8 mouse cellular contexts compared by ENCODE assay signal in the genomic region with DNA sequence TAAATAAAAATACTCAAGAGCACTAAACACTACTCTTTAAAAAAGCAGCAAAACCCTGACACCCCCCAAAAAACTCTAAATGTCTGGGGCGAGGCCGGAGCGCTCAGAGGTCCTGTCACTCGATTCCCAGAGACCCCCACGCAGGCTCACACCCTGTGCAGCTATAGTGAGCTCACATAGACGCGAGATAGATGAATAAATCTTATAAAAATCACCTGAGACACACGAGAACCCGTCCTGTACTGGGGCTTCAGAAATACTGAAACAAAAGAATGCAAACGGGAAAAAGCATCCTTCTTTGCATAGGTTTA. TPM values are rescaled to one million over a fixed set of nuclear protein-coding genes. Genes with fewer than 3 reads are reported as not detected.
DNase-seq lines count a peak whose midpoint lies in the region; ATAC-seq lines count a peak whose summit lies in the region.

No protein-coding gene starts in this region.

- H3K27ac ChIP-seq in kidney, embryonic 16.5 days (ENCODE audit: low read length): no peak overlapping the region
- H3K27ac ChIP-seq in neural tube, embryonic 14.5 days (ENCODE audit: low read depth, low read length): peak overlapping the region; percentile 95; the same call in 1 of the 2 replicates

- DNase-seq in embryo, embryonic 10.5 days (ENCODE audit: low spot score): peak; percentile 51
- no peak for DNase-seq in embryo, embryonic 10 days (ENCODE audit: low spot score)
- peak; percentile 55 for DNase-seq in retina, embryonic 14.5 days (ENCODE audit: low spot score)
- no peak for DNase-seq in retina, postnatal 1 day
- no peak for DNase-seq in cerebellum, postnatal 36 days
- no peak for DNase-seq in left cerebral cortex, adult 18-20 months (ENCODE audit: low spot score in 2 of 2)

- no peaks in the 10 kb centered on the region for H3K9me3 ChIP-seq in kidney, embryonic 16.5 days (ENCODE audit: low read length)
- no peaks in the 10 kb centered on the region for H3K9me3 ChIP-seq in neural tube, embryonic 14.5 days (ENCODE audit: control insufficient read depth, low read length)

- WGBS in kidney, embryonic 16.5 days: 2% methylated on average over 10 of the region's 10 CpGs
- WGBS in neural tube, embryonic 14.5 days: 2% methylated on average over 10 of the region's 10 CpGs

- H3K4me1 ChIP-seq in kidney, embryonic 16.5 days (ENCODE audit: insufficient read depth, low read length): no peaks in the 10 kb centered on the region
- no peaks in the 10 kb centered on the region for H3K4me1 ChIP-seq in neural tube, embryonic 14.5 days (ENCODE audit: control insufficient read depth, insufficient read depth, low read length)

- peak overlapping the region; percentile 63 for H3K4me2 ChIP-seq in kidney, embryonic 16.5 days (replicated peaks; ENCODE audit: low read depth, low read length)
- peak overlapping the region; percentile 51 for H3K4me2 ChIP-seq in neural tube, embryonic 14.5 days (ENCODE audit: low read depth, low read length)

- peak overlapping the region; percentile 97 for H3K4me3 ChIP-seq in kidney, embryonic 16.5 days (ENCODE audit: low read length)
- H3K4me3 ChIP-seq in neural tube, embryonic 14.5 days (ENCODE audit: low read depth, low read length): peak overlapping the region; percentile 74

- H3K36me3 ChIP-seq in kidney, embryonic 16.5 days (ENCODE audit: insufficient read depth, low read length): no peaks in the 10 kb centered on the region
- H3K36me3 ChIP-seq in neural tube, embryonic 14.5 days (ENCODE audit: control insufficient read depth, insufficient read depth, low read length): no peaks in the 10 kb centered on the region

- H3K9ac ChIP-seq in kidney, embryonic 16.5 days (replicated peaks; ENCODE audit: low read length): peak overlapping the region; percentile 99
- H3K9ac ChIP-seq in neural tube, embryonic 14.5 days (replicated peaks; ENCODE audit: low read depth, low read length): peak overlapping the region; percentile 86

- ATAC-seq in kidney, embryonic 16.5 days (ENCODE audit: low FRiP score, low TSS enrichment): peak; percentile 63
- ATAC-seq in neural tube, embryonic 14.5 days (ENCODE audit: low read depth): peak; percentile 69

- H3K27me3 ChIP-seq in kidney, embryonic 16.5 days (ENCODE audit: insufficient read depth, low read length): no peaks in the 10 kb centered on the region
- no peaks in the 10 kb centered on the region for H3K27me3 ChIP-seq in neural tube, embryonic 14.5 days (ENCODE audit: control insufficient read depth, insufficient read depth, low read length)

RNA-seq across cellular contexts. Expression of a gene that starts 32.6 kb away (rescaled TPM):
- polyA plus RNA-seq in kidney, embryonic 16.5 days (2015; fragmentation: Nextera tagmentation; extraction: Ambion mirVana): 48.0 and 49.5 TPM in 2 replicates
- 62.4 and 68.7 TPM in 2 replicates for polyA plus RNA-seq in neural tube, embryonic 14.5 days (2014; fragmentation: Nextera tagmentation; extraction: Ambion mirVana)
- total RNA-seq in left cerebral cortex, adult 18-20 months (2021): 100 to 1,000 TPM; 190 to 219 TPM

RNA-seq across cellular contexts. Expression of a gene that starts 42.5 kb away (rescaled TPM):
- not detected in 2 replicates for polyA plus RNA-seq in kidney, embryonic 16.5 days (2015; fragmentation: Nextera tagmentation; extraction: Ambion mirVana)
- not detected in 2 replicates for polyA plus RNA-seq in neural tube, embryonic 14.5 days (2014; fragmentation: Nextera tagmentation; extraction: Ambion mirVana)
- not detected for total RNA-seq in left cerebral cortex, adult 18-20 months (2021)

Comparison
In these comparisons a context has a peak if more than half of its experiments do, and no peak if none do; other contexts are left out.
1. DNase-seq: peak in embryo, embryonic 10.5 days (single experiment) and retina, embryonic 14.5 days (single experiment); none in embryo, embryonic 10 days (single experiment), retina, postnatal 1 day (single experiment), cerebellum, postnatal 36 days (0 of 2) and left cerebral cortex, adult 18-20 months (0 of 2).